Mouse (Mus musculus): Measurements from ENCODE around the gene Ifngr1. TPM values are rescaled to one million over a fixed set of nuclear protein-coding genes. Genes with fewer than 3 reads are reported as not detected.

The Ifngr1 gene
- total and polyA plus RNA-seq, 3 experiments, result 15.4 to 18.6 TPM; not detected in 1

DNA sequence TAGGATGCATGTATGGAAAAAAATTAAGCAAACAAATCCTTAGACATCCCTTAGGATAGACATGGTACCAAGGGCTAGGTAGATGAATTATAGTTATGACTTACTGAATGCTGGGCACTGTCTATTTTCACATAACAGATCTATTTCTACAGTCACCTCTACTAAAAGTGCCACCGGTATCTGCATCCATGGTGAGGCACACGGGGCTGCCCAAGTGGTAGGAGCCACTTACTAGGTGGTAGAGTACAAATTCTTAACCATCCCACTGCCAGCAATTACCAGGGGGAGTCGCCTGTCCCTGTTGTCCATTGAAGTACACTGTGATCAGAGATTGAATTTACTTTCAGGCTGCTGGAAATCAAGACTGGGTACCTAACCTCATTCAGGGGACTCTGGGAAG, 1.5 kb downstream of the Ifngr1 start:
- peaks cover 1 to 22% of the 10 kb centered on the region in 2 experiments; a peak in 3 of 4 replicates for H3K36me3 ChIP-seq (ENCODE audit: control insufficient read depth in 1 of 2, insufficient read depth in 2 of 2, low read length in 2 of 2)
- no peak overlapping the region for H3K9ac ChIP-seq (ENCODE audit: control insufficient read depth, low read depth, low read length, poor library complexity, severe bottlenecking)
- DNase-seq (ENCODE audit: low read depth, low spot score), result no peak
- TF ChIP-seq SIN3A (IDR thresholded peaks at IDR 0.05; ENCODE audit: low read length), result no peak
- TF ChIP-seq ETS1 (IDR thresholded peaks at IDR 0.05; ENCODE audit: low read depth, low read length), result no peak
- no peak for TF ChIP-seq ZKSCAN1 (IDR thresholded peaks at IDR 0.05; ENCODE audit: low read depth, low read length)
- TF ChIP-seq BHLHE40 (IDR thresholded peaks at IDR 0.05; ENCODE audit: borderline replicate concordance, low read depth, low read length), result no peak
- TF ChIP-seq NRF1 (IDR thresholded peaks at IDR 0.05; ENCODE audit: insufficient read depth, low read depth, low read length, poor library complexity, severe bottlenecking), result no peak
- no peak for TF ChIP-seq MAX (IDR thresholded peaks at IDR 0.05; ENCODE audit: low read length)
- TF ChIP-seq MYB (IDR thresholded peaks at IDR 0.05; ENCODE audit: low read depth, low read length), result no peak
- TF ChIP-seq KAT2A (conservative IDR thresholded peaks at IDR 0.05; ENCODE audit: low read depth, low read length), result no peak
- TF ChIP-seq MAFK (IDR thresholded peaks at IDR 0.05; ENCODE audit: borderline replicate concordance, low read depth, low read length), result no peak
- no peak for TF ChIP-seq TAL1 (IDR thresholded peaks at IDR 0.05; ENCODE audit: low read length)
- no peak for TF ChIP-seq JUND (IDR thresholded peaks at IDR 0.05; ENCODE audit: low read depth, low read length)
- TF ChIP-seq MXI1 (IDR thresholded peaks at IDR 0.05; ENCODE audit: low read depth, low read length), result no peak
- no peak for TF ChIP-seq GABPA (IDR thresholded peaks at IDR 0.05; ENCODE audit: low read depth, low read length)
- H3K27me3 ChIP-seq (ENCODE audit: control insufficient read depth in 1 of 2, insufficient read depth in 2 of 2, low read length in 2 of 2), result no peaks in the 10 kb centered on the region
- peaks cover 3% of the 10 kb centered on the region for H3K79me2 ChIP-seq (ENCODE audit: control insufficient read depth, insufficient read depth, low read length, poor library complexity)
- no peak overlapping the region for H3K27ac ChIP-seq (ENCODE audit: control insufficient read depth, low read depth, low read length)
- no peak overlapping the region for H3K4me3 ChIP-seq (ENCODE audit: control insufficient read depth in 1 of 2, insufficient read depth in 1 of 2, low read depth in 2 of 2, low read length in 2 of 2)
- H3K9me3 ChIP-seq (replicated peaks; ENCODE audit: insufficient read depth, low read length), result no peaks in the 10 kb centered on the region
- peaks cover 7 to 16% of the 10 kb centered on the region in 2 experiments for H3K4me1 ChIP-seq (ENCODE audit: control insufficient read depth in 1 of 2, insufficient read depth in 2 of 2, low read length in 2 of 2)

DNA sequence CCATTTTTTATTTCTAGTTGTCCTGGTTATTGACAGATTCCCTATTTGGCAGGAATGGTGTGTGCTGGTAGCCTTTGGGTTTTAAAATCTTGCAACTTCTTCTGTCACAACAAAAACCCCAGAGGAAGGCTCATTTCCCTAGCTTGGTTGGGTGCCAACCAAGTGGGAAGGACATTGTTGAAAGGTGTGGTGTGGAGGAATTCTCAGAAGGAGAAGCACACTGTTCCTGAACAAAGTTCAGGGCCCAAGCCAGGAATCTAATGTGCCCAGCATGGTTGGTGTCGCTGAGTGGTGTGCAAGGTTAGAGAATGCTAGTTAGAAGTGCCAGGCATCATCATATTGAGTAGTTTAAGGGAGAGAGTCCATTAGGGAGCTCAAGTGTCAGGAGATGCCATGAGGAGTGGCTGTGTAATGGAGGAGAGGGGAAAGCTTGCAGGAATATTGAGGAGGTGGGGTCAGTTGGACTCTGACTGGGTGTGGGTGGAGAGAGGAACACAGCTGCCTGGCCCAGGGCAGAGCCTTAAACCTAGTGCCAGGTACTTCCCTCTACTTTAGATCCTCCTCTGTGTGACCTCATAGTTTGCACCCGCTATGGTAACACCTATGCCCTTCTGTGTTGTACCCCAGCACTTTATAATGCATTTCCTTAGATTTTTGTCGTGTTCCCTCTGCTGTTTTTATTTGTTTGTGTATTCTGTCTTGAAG, 2.6 kb downstream of the Ifngr1 start:
- DNase-seq (ENCODE audit: low read depth, low spot score), result no peak
- no peak overlapping the region for H3K9ac ChIP-seq (ENCODE audit: control insufficient read depth, low read depth, low read length, poor library complexity, severe bottlenecking)
- TF ChIP-seq KAT2A (conservative IDR thresholded peaks at IDR 0.05; ENCODE audit: low read depth, low read length) (no peak), SIN3A (IDR thresholded peaks at IDR 0.05; ENCODE audit: low read length) (no peak), POLR2AphosphoS5 (IDR thresholded peaks at IDR 0.05; ENCODE audit: borderline replicate concordance, low read depth, low read length) (no peak), MYC (IDR thresholded peaks at IDR 0.05; ENCODE audit: low read depth, low read length) (no peak), ZC3H11A (IDR thresholded peaks at IDR 0.05; ENCODE audit: low read depth, low read length) (no peak), CTCF (IDR thresholded peaks at IDR 0.05 in 2 of 3, conservative IDR thresholded peaks at IDR 0.05 in 1 of 3; ENCODE audit: control insufficient read depth in 1 of 3, insufficient read depth in 1 of 3, low read depth in 2 of 3, low read length in 3 of 3, poor library complexity in 1 of 3, severe bottlenecking in 1 of 3) (no peak), ZMIZ1 (IDR thresholded peaks at IDR 0.05; ENCODE audit: low read depth, low read length) (no peak), RCOR1 (IDR thresholded peaks at IDR 0.05; ENCODE audit: low read depth, low read length) (no peak), ELF1 (IDR thresholded peaks at IDR 0.05; ENCODE audit: low read depth, low read length) (no peak), ZKSCAN1 (IDR thresholded peaks at IDR 0.05; ENCODE audit: low read depth, low read length) (no peak), NRF1 (IDR thresholded peaks at IDR 0.05; ENCODE audit: insufficient read depth, low read depth, low read length, poor library complexity, severe bottlenecking) (no peak), MAX (IDR thresholded peaks at IDR 0.05; ENCODE audit: low read length) (no peak), UBTF (IDR thresholded peaks at IDR 0.05; ENCODE audit: borderline replicate concordance, insufficient read depth, low read depth, low read length) (no peak), EP300 (IDR thresholded peaks at IDR 0.05; ENCODE audit: low read depth in 1 of 2, low read length in 2 of 2) (no peak), MXI1 (IDR thresholded peaks at IDR 0.05; ENCODE audit: low read depth, low read length) (no peak), SMC3 (IDR thresholded peaks at IDR 0.05; ENCODE audit: low read depth, low read length) (no peak), NELFE (IDR thresholded peaks at IDR 0.05; ENCODE audit: low read depth, low read length) (no peak), TAL1 (IDR thresholded peaks at IDR 0.05; ENCODE audit: low read length) (no peak), POLR2A (IDR thresholded peaks at IDR 0.05; ENCODE audit: control insufficient read depth in 1 of 2, insufficient read depth in 1 of 2, low read depth in 1 of 2, low read length in 2 of 2, poor library complexity in 1 of 2) (no peak)
- H3K79me2 ChIP-seq (ENCODE audit: control insufficient read depth, insufficient read depth, low read length, poor library complexity), result peaks cover 3% of the 10 kb centered on the region
- peaks cover 4 to 19% of the 10 kb centered on the region in 2 experiments for H3K36me3 ChIP-seq (ENCODE audit: control insufficient read depth in 1 of 2, insufficient read depth in 2 of 2, low read length in 2 of 2)
- H3K4me3 ChIP-seq (ENCODE audit: control insufficient read depth in 1 of 2, insufficient read depth in 1 of 2, low read depth in 2 of 2, low read length in 2 of 2), result no peak overlapping the region
- no peak overlapping the region for H3K27ac ChIP-seq (ENCODE audit: control insufficient read depth, low read depth, low read length)
- H3K27me3 ChIP-seq (ENCODE audit: control insufficient read depth in 1 of 2, insufficient read depth in 2 of 2, low read length in 2 of 2), result no peaks in the 10 kb centered on the region
- peaks cover 5 to 16% of the 10 kb centered on the region in 2 experiments; a peak in 3 of 4 replicates for H3K4me1 ChIP-seq (ENCODE audit: control insufficient read depth in 1 of 2, insufficient read depth in 2 of 2, low read length in 2 of 2)
- no peaks in the 10 kb centered on the region for H3K9me3 ChIP-seq (replicated peaks; ENCODE audit: insufficient read depth, low read length)

All from MEL (cell line).